Mouse (Mus musculus): ENCODE data around the gene Inca1. TPM values are rescaled to one million over a fixed set of nuclear protein-coding genes. Genes with fewer than 3 reads are reported as not detected.
A peak's percentile ranks its signal among the peaks of the same experiment; 100 is the strongest.

Gene Inca1
- polyA plus RNA-seq, 1 experiment, result 2.4 TPM

DNA sequence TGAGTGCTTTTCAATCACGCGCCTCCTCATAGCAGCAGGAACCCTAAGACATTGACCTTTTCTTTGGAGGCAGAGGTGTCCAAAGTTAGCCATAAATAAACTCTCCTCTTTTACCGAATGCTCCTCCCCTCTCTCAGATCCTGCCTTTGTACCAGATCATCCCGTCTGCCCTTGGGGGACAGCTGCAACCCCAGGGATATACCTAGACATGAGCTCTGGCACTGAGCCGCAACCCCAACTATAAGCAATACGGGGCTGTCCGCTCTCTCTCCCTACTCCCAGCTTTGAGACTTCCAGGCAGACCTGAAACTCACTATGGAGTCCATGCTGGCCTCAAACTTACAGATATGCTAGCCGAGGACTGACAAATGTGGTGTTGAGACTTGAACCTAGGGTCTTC, 33.3 kb downstream of the Inca1 start:
- no peak for TF ChIP-seq POLR2A (IDR thresholded peaks at IDR 0.05; ENCODE audit: low read depth, low read length)
- TF ChIP-seq CTCF (IDR thresholded peaks at IDR 0.05; ENCODE audit: borderline replicate concordance, insufficient read depth, low read length), result no peak
- Histone ChIP-seq H3K4me3 (ENCODE audit: insufficient read depth, low read length) (no peak overlapping the region), H3K27ac (ENCODE audit: insufficient read depth, low read length) (no peak overlapping the region), H3K4me1 (ENCODE audit: control insufficient read depth, insufficient read depth, low read length) (peaks cover 6% of the 10 kb centered on the region)

DNA sequence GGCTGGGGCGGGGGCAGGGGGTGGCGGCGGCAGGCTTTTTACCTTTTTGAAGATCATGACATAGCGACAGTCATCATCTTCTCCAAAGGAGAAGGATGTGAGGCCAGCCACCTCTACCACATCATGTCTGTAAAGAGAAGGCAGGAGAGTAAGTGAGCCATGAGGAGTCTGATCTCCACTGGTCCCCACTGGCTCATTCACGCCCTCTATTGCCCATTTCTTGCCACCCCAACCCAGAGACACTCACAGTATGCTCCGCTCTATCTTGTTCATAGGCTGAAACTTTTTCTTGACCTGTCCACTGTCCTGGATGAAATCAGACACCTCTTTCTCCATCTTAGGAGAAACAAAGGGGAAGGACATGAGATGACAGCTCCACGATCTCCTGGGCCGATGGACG, 35.2 kb downstream of the Inca1 start:
- H3K4me1 ChIP-seq (ENCODE audit: control insufficient read depth, insufficient read depth, low read length), result peaks cover 6% of the 10 kb centered on the region
- H3K4me3 ChIP-seq (ENCODE audit: insufficient read depth, low read length), result no peak overlapping the region
- H3K27ac ChIP-seq (ENCODE audit: insufficient read depth, low read length), result no peak overlapping the region
- TF ChIP-seq POLR2A (IDR thresholded peaks at IDR 0.05; ENCODE audit: low read depth, low read length) (no peak), CTCF (IDR thresholded peaks at IDR 0.05; ENCODE audit: borderline replicate concordance, insufficient read depth, low read length) (no peak)

DNA sequence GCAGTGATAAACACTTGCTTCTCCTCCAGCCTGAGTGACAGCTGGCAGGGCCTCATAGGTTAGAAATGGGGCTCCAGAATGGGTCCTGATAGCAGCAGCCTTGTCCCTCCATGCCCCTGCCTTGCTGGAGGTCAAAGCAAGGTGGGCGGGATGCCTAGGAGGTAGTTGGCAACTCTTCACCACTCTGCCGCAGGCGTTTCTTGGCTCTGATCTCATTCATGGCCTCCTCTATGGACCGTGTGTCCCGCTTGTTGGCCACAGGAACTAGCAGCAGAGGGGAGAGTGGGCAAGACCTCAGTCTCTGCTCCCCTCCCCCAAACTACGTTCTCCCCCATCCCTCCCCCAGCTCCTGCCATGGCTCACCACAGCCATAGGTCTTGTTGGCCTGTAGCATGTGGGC, 36.0 kb downstream of the Inca1 start:
- H3K4me1 ChIP-seq (ENCODE audit: control insufficient read depth, insufficient read depth, low read length), result peaks cover 10% of the 10 kb centered on the region
- H3K27ac ChIP-seq (ENCODE audit: insufficient read depth, low read length), result no peak overlapping the region
- no peak overlapping the region for H3K4me3 ChIP-seq (ENCODE audit: insufficient read depth, low read length)
- TF ChIP-seq CTCF (IDR thresholded peaks at IDR 0.05; ENCODE audit: borderline replicate concordance, insufficient read depth, low read length) (no peak), POLR2A (IDR thresholded peaks at IDR 0.05; ENCODE audit: low read depth, low read length) (no peak)

DNA sequence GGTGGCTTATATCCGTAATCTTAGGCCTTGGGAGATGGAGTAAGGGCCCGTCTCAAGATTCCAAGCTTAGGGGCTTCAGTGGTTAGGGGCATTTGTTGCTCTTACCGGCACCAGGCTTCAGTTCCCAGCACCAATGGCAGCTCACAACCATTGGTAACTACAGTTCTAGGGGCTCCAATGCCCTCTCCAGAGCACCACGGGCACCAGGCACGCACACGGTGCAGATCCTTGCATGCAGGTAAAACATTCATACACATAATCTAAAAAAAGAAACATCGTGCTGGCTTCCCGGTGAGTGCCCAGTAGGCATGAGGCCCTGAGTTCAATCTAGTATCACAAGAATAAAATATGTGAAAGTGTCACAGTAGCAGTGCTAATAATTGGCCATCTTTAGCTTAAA, 36.9 kb downstream of the Inca1 start:
- Histone ChIP-seq H3K4me3 (ENCODE audit: insufficient read depth, low read length) (no peak overlapping the region), H3K4me1 (ENCODE audit: control insufficient read depth, insufficient read depth, low read length) (peaks cover 16% of the 10 kb centered on the region), H3K27ac (ENCODE audit: insufficient read depth, low read length) (no peak overlapping the region)
- TF ChIP-seq POLR2A (IDR thresholded peaks at IDR 0.05; ENCODE audit: low read depth, low read length), result no peak
- no peak for TF ChIP-seq CTCF (IDR thresholded peaks at IDR 0.05; ENCODE audit: borderline replicate concordance, insufficient read depth, low read length)

DNA sequence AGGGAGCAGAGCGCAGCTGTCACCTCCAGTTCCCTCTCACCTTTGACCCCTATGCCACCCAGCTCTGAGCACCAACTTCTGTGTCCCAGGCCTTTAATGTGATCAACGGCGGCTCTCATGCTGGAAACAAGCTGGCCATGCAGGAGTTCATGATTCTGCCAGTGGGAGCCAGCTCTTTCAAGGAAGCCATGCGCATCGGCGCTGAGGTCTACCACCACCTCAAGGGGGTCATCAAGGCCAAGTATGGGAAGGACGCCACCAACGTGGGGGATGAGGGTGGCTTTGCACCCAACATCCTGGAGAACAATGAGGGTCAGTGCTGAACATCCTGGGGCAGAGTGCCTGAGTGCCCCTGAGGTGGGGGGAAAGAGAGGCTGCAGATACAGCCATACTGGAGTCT, 39.4 kb downstream of the Inca1 start:
- Histone ChIP-seq H3K4me1 (ENCODE audit: control insufficient read depth, insufficient read depth, low read length) (peaks cover 14% of the 10 kb centered on the region), H3K4me3 (ENCODE audit: insufficient read depth, low read length) (no peak overlapping the region), H3K27ac (ENCODE audit: insufficient read depth, low read length) (no peak overlapping the region)
- no peak for TF ChIP-seq POLR2A (IDR thresholded peaks at IDR 0.05; ENCODE audit: low read depth, low read length)
- no peak for TF ChIP-seq CTCF (IDR thresholded peaks at IDR 0.05; ENCODE audit: borderline replicate concordance, insufficient read depth, low read length)

DNA sequence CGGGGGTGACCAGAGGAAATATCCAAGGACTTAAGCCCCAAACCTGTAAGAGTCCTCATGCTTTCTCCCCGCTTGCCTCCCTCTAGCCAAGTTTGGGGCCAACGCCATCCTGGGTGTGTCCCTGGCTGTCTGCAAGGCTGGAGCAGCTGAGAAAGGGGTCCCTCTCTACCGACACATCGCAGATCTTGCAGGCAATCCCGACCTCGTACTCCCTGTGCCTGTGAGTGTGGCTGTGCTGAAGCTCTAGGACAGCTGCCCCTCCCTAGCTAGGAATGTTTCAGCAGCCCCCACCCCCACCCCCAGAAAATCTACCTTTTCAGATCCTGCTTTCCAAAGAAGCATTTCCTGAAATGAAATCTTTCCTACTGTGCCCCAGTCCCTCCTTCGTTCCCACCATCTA, 41.0 kb downstream of the Inca1 start:
- Histone ChIP-seq H3K4me1 (ENCODE audit: control insufficient read depth, insufficient read depth, low read length) (peaks cover 14% of the 10 kb centered on the region), H3K4me3 (ENCODE audit: insufficient read depth, low read length) (no peak overlapping the region), H3K27ac (ENCODE audit: insufficient read depth, low read length) (no peak overlapping the region; the same call in 1 of the 2 replicates)
- no peak for TF ChIP-seq POLR2A (IDR thresholded peaks at IDR 0.05; ENCODE audit: low read depth, low read length)
- TF ChIP-seq CTCF (IDR thresholded peaks at IDR 0.05; ENCODE audit: borderline replicate concordance, insufficient read depth, low read length), result no peak

DNA sequence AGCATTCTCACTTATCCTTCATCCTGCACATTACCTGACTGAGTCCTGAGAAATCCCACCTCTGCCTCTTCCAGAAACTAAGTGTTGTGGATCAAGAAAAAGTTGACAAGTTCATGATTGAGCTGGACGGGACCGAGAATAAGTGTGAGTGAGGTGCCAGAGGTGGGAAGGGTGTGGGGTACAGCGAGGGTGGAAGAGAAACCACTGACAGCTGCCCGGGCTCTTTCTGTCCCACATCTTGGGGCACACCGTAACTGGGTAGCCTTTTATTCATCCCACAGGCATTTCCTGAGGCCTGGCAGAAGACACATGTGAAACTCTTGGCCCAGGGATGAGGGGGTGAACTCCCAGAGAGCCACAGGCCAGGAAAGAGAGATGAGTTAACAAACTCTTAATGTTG, 41.4 kb downstream of the Inca1 start:
- H3K4me1 ChIP-seq (ENCODE audit: control insufficient read depth, insufficient read depth, low read length), result peaks cover 14% of the 10 kb centered on the region
- no peak overlapping the region; the same call in 1 of the 2 replicates for H3K27ac ChIP-seq (ENCODE audit: insufficient read depth, low read length)
- TF ChIP-seq CTCF (IDR thresholded peaks at IDR 0.05; ENCODE audit: borderline replicate concordance, insufficient read depth, low read length) (no peak), POLR2A (IDR thresholded peaks at IDR 0.05; ENCODE audit: low read depth, low read length) (no peak)
- no peak overlapping the region for H3K4me3 ChIP-seq (ENCODE audit: insufficient read depth, low read length)

DNA sequence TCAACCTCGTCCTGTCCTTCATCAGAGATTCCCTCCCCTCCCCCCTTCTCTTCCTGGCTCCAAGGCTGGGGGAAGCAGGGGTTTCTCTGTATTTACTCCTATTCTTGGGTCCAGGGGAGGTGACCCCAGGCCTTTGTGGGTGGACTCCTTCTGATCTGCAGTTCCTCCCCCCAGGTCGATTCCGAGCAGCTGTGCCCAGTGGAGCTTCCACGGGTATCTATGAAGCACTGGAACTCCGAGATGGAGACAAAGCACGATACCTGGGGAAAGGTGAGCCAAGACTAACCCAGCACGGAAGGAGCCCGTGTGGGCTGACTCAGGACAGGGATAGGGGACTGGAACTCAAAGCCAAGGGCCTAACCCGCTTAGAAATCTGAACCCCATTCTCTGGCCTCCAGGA, 42.0 kb downstream of the Inca1 start:
- Histone ChIP-seq H3K4me1 (ENCODE audit: control insufficient read depth, insufficient read depth, low read length) (peaks cover 14% of the 10 kb centered on the region), H3K4me3 (ENCODE audit: insufficient read depth, low read length) (no peak overlapping the region), H3K27ac (ENCODE audit: insufficient read depth, low read length) (no peak overlapping the region; the same call in 1 of the 2 replicates)
- TF ChIP-seq POLR2A (IDR thresholded peaks at IDR 0.05; ENCODE audit: low read depth, low read length) (no peak), CTCF (IDR thresholded peaks at IDR 0.05; ENCODE audit: borderline replicate concordance, insufficient read depth, low read length) (no peak)

DNA sequence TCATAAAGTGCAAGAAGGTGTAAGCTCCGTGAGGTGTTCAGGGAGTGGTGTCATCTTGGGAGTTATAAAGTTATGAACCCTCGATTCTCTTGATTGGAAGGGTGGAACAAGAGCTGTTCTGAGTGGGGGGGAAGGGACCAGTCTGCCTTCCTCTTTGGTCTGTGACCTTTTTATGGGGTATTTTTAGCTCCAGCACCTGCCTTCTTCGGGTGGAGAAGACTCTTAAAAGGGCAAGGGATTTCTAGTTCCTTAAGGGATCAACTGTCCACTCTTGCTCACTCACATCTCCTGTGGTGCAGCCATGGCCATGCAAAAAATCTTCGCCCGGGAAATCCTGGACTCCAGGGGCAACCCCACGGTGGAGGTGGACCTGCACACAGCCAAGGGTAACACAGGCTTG, 42.4 kb downstream of the Inca1 start:
- TF ChIP-seq CTCF (IDR thresholded peaks at IDR 0.05; ENCODE audit: borderline replicate concordance, insufficient read depth, low read length), result no peak
- TF ChIP-seq POLR2A (IDR thresholded peaks at IDR 0.05; ENCODE audit: low read depth, low read length), result no peak
- H3K4me3 ChIP-seq (ENCODE audit: insufficient read depth, low read length), result no peak overlapping the region

DNA sequence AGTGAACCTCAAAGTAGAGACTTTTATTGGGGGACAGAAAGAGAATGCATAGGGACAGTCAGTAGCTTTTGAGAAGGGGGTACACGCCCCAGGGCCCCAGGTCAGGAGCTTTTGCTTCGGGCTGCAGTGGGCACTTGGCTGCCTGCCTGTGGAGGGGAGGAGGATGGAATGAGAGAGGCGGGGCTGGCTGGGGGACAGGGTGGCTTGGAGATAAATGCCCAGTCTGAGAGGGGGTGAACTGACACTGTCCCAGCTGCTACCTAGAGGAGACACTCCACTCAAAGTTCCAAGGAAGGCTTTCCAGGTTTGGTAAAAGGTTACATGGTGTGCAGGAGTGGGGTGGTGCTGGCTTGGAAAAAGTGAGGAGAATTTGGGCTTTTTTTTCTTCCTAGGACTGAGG, 43.0 kb downstream of the Inca1 start, which contains the start of gene Eno3:
Gene Eno3 (plus strand): TSS at position 239 of the 400 bp plus-strand sequence.
- TF ChIP-seq POLR2A (IDR thresholded peaks at IDR 0.05; ENCODE audit: low read depth, low read length) (0 out of 2 replicates have a peak, but pooled peaks have one; percentile 24), CTCF (IDR thresholded peaks at IDR 0.05; ENCODE audit: borderline replicate concordance, insufficient read depth, low read length) (no peak)
- Histone ChIP-seq H3K4me1 (ENCODE audit: control insufficient read depth, insufficient read depth, low read length) (peaks cover 14% of the 10 kb centered on the region), H3K4me3 (ENCODE audit: insufficient read depth, low read length) (peak within 1 kb of the TSS; percentile 39), H3K27ac (ENCODE audit: insufficient read depth, low read length) (peak within 1 kb of the TSS; percentile 96)

More for the DNA sequence above, 42.4 kb downstream of the Inca1 start:
- Histone ChIP-seq H3K27ac (ENCODE audit: insufficient read depth, low read length) (0 out of 2 replicates have a peak overlapping the region, but pooled peaks have one; percentile 2), H3K4me1 (ENCODE audit: control insufficient read depth, insufficient read depth, low read length) (peaks cover 14% of the 10 kb centered on the region)
